Mouse (Mus musculus) midbrain, embryonic 15.5 days (tissue): ENCODE measurements at regions not wholly inside any gene's neighbourhood (a gene's known extent, or its start where the extent isn't known, plus 50 kb on each side); places are given as distances from the start of the nearest gene placed in this dataset.
"Not testable (repeated sequence)": the region's sequence is repeated elsewhere in the genome, so short reads cannot be mapped to it uniquely, and the experiment has no call there.

Experiments used
- ATAC-seq: fragments of 200-750 bp; cut with Nextera tagmentation; replicated peaks from 2 replicates; pipeline ENCODE4 v1.8.0; 2017; ENCODE audit warnings: moderate TSS enrichment
- H3K27ac ChIP-seq: fragments of 300-500 bp; sonication (generic); 2 replicates; pipeline ENCODE4 v1.5.1; 2015; ENCODE audit warnings: mild to moderate bottlenecking, inconsistent platforms
- H3K27me3 ChIP-seq: fragments of 300-500 bp; sonication (generic); replicated peaks from 2 replicates; pipeline ENCODE4 v1.6.1; 2015; ENCODE audit warnings: inconsistent platforms
- H3K36me3 ChIP-seq: fragments of 300-500 bp; sonication (generic); replicated peaks from 2 replicates; pipeline ENCODE4 v1.6.1; 2015; ENCODE audit warnings: inconsistent platforms
- H3K4me1 ChIP-seq: fragments of 300-500 bp; sonication (generic); 2 replicates; pipeline ENCODE4 v1.6.1; 2015; ENCODE audit warnings: inconsistent platforms
- H3K4me2 ChIP-seq: fragments of 300-500 bp; sonication (generic); 2 replicates; pipeline ENCODE4 v1.6.1; 2015; ENCODE audit warnings: inconsistent platforms, mild to moderate bottlenecking, moderate library complexity
- H3K4me3 ChIP-seq: fragments of 300-500 bp; sonication (generic); 2 replicates; pipeline ENCODE4 v1.5.1; 2015; ENCODE audit warnings: mild to moderate bottlenecking, inconsistent platforms
- H3K9ac ChIP-seq: fragments of 300-500 bp; sonication (generic); 2 replicates; pipeline ENCODE4 v1.6.1; 2015; ENCODE audit warnings: mild to moderate bottlenecking, inconsistent platforms
- H3K9me3 ChIP-seq: fragments of 300-500 bp; sonication (generic); 2 replicates; pipeline ENCODE4 v1.6.1; 2016; ENCODE audit warnings: inconsistent platforms
- WGBS: fragments of 180-500 bp; shearing (Covaris S2); methylation state at CpG from one replicate; pipeline ENCODE4 v1.1.7; 2015; ENCODE audit warnings: mixed read lengths; 5-methylcytosine and 5-hydroxymethylcytosine counted together

DNA sequence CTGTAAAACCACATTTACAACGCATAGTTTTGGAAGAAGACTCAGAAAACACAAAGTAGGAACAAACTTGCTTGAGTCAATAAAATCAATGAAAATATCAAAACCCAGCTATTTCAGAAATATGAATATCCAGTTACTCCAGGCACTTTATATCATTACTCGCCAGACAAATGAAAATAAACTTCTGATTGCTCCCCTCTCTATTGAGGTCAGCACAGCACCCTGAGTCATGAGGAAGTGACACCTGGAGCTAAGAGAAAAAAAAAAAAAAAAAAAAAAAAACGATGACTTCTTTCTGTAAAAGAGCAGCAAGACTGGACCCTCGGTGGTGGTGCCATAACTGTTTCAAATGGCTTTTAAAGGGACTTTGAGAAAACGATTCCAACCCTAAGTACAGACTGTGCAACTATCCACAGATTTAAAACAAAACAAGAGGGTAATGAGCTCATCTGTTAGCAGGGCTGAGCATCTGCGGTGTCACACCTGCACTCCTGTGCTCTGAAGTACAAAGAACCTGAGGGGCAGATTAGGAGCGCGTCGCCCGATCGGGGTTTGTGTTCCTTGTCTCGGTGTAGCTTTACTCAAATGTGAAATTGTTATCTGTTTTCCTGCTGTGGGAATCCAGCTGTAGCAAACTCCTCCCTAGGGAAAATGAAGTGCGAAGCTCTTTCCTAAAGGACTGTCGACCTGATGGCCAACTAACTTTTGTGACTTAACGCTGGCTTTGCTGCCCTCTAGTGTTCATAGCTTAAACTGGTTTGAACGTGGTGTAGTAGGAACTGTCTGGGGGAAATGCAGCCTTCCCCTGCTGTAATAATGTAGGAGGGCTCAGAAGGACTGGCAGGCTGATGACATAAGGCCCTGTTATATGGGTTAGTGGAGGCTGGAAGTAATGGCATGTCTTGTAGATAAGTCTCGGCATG, 449.9 kb downstream of the Dad1 start:
- peak; percentile 86 for ATAC-seq
- Histone ChIP-seq H3K4me3 (no peak overlapping the region), H3K4me2 (peak overlapping the region; percentile 40), H3K9me3 (no peaks in the 10 kb centered on the region), H3K27me3 (no peaks in the 10 kb centered on the region), H3K4me1 (0 out of 2 replicates have a peak, but pooled peaks cover 2% of the 10 kb centered on the region), H3K9ac (no peak overlapping the region), H3K36me3 (no peaks in the 10 kb centered on the region), H3K27ac (no peak overlapping the region)
- 27% methylated on average over 17 of the region's 17 CpGs for WGBS

DNA sequence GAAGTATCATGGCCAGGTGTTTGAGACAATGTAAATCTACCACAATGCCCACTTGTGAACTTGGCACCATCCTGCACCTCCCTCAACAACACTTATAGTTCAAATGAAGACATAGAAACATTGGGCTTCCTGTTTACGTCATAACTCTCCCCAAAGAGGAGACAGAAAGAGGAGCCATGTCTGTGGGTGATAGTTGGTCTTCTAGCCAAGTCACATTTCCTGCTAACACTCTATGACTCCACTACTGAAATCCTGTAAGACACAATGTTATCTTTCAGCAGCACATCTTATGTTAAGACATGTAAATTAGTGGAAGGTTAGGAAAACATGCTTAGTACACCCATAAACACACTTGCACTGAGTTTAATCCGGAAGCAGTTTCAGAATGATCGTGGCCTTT, 451.4 kb downstream of the Dad1 start:
- no peaks in the 10 kb centered on the region for H3K9me3 ChIP-seq
- WGBS = 85% methylated on average over 3 of the region's 3 CpGs
- H3K4me3 ChIP-seq = no peak overlapping the region
- H3K4me1 ChIP-seq = 0 out of 2 replicates have a peak, but pooled peaks cover 2% of the 10 kb centered on the region
- ATAC-seq = no peak
- no peak overlapping the region for H3K4me2 ChIP-seq
- no peaks in the 10 kb centered on the region for H3K36me3 ChIP-seq
- no peaks in the 10 kb centered on the region for H3K27me3 ChIP-seq
- no peak overlapping the region for H3K27ac ChIP-seq
- H3K9ac ChIP-seq = no peak overlapping the region

DNA sequence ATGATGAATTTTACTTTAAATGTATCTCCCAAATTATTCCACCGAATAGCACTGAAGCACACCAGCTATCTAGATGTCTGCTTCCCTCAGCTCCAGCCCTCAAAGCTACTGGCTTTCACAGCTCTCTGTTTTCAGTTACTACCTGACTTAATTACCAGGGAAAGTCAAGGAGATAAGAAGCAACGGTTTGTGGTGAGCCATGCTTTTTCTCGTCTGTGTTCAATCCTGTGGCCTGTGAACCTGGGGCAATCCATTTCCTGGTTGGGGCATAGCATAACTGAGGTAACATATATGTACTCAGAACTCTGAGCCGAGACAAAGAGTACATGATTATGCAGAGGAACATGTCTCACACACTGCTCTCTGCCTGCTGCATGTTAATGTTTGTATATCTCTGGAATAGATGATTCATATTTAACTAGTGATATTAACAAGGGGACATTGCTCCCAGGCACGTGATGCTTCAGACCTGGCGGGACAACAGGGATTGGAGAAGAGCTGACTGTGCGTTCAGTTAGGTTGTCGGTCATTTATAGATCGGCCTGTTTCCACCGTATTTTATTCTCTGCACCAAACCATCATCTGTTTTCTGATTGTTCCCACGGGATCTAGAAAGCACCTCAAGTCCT, 453.3 kb downstream of the Dad1 start:
- Histone ChIP-seq H3K9me3 (no peaks in the 10 kb centered on the region), H3K4me3 (no peak overlapping the region), H3K4me2 (no peak overlapping the region), H3K27me3 (no peaks in the 10 kb centered on the region), H3K36me3 (no peaks in the 10 kb centered on the region), H3K4me1 (0 out of 2 replicates have a peak, but pooled peaks cover 2% of the 10 kb centered on the region), H3K9ac (no peak overlapping the region), H3K27ac (no peak overlapping the region)
- no peak for ATAC-seq
- 84% methylated on average over 11 of the region's 11 CpGs for WGBS

DNA sequence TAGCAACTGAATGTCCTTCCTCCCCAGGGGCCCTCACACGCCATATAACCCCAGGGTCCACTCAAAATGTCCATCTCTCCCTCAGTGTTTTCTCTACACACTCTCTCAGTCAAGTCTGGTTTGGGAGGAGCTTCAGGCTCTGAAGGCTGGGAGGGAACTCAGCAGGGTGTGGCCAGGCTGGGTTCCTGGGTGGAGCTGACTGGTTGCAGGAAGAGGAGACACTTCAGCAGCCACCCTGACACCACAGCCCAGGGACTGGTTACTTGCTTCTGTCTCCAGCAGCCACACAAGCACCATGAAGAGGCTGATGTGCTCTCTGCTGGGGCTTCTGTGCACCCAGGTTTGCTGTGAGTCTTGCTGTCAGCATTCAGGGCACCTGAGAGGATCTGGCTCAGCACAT, 458.7 kb downstream of the Dad1 start:
- 61% methylated on average over 1 of the region's 1 CpGs for WGBS
- H3K36me3 ChIP-seq, H3K4me1 ChIP-seq, H3K27me3 ChIP-seq, H3K27ac ChIP-seq, ATAC-seq, H3K9me3 ChIP-seq, H3K4me2 ChIP-seq, H3K4me3 ChIP-seq, H3K9ac ChIP-seq: not testable (repeated sequence)

DNA sequence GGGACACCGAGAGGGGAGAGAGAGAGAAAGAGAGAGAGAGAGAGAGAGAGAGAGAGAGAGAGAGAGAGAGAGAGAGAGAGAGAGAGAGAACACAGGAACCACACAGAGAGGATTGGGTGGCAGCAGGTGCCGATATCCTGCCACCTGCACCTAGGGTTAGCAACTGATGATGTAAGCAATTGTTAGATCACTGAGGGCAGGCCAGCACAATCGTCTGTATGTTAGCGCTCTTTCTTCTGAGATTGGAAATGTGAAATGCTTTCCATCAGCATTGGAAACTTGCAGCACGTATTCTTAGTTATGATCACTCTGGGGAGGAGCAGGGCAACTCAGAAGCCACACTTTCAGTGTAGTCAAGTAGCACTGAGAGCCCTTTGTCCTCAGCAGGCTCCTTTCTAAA, 459.4 kb downstream of the Dad1 start:
- WGBS = 82% methylated on average over 5 of the region's 5 CpGs
- no peak for ATAC-seq
- no peaks in the 10 kb centered on the region for H3K36me3 ChIP-seq
- no peak overlapping the region for H3K4me2 ChIP-seq
- no peaks in the 10 kb centered on the region for H3K27me3 ChIP-seq
- H3K9me3 ChIP-seq = no peaks in the 10 kb centered on the region
- no peaks in the 10 kb centered on the region for H3K4me1 ChIP-seq
- no peak overlapping the region for H3K4me3 ChIP-seq
- no peak overlapping the region for H3K9ac ChIP-seq
- H3K27ac ChIP-seq = no peak overlapping the region

DNA sequence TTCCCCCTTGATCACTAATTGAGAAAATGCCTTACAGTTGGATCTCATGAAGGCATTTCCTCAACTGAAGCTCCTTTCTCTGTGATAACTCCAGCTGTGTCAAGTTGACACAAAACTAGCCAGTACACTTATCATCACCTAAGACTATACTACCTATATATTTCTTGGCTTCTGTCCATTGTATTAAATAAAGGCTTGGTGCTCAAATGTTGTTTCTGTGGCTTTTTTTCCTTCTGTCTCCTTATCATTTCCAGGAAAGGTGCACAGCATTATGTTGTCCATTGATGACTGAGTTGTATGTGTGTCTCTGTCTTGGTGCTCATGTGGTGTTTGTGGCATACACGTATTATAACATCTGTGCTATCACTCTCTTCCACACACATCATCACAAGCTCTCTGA, 461.5 kb downstream of the Dad1 start:
- not testable (repeated sequence) for H3K27me3 ChIP-seq, H3K9ac ChIP-seq, ATAC-seq, H3K27ac ChIP-seq, H3K4me2 ChIP-seq, H3K4me3 ChIP-seq, H3K9me3 ChIP-seq, H3K4me1 ChIP-seq, H3K36me3 ChIP-seq
- WGBS = 80% methylated on average over 1 of the region's 1 CpGs

DNA sequence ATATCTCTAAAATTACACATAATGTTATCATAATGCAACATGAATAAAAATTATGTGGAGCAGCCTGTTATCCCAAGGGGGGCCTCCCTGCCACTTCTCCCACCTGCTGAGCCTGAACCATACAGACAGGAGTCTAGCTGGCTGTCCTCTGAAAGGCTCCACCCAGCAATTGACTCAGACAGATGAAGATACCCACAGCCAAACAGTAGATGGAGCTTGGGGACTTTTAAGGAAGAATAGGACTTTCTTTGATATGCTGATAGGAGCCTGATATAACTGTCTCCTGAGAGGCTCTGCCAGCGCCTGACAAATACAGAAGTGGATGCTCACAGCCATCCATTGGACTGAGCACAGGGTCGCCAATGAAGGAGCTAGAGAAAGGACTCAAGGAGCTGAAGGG, 468.4 kb downstream of the Dad1 start:
- not testable (repeated sequence) for ATAC-seq, H3K4me2 ChIP-seq, H3K4me1 ChIP-seq, H3K4me3 ChIP-seq, H3K27me3 ChIP-seq, H3K36me3 ChIP-seq, H3K9me3 ChIP-seq, H3K27ac ChIP-seq, H3K9ac ChIP-seq
- WGBS = 81% methylated on average over 2 of the region's 2 CpGs

DNA sequence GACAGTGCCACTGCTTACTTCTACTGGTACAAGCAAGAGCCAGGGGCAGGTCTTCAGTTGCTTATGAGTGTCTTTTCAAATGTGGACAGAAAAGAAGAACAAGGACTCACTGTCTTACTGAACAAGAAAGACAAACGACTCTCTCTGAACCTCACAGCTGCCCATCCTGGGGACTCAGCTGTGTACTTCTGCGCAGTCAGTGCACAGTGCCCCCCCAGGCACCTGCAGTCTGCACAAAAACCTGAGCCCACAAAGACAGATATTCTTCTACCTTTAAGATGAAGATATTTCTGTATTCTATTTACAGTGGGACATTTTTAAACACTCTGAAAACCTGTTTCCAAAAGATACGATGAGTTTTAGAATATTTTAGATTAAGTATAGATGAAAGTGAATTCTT, 476.5 kb downstream of the Dad1 start:
- H3K4me2 ChIP-seq = no peak overlapping the region
- no peaks in the 10 kb centered on the region for H3K4me1 ChIP-seq
- H3K27ac ChIP-seq = no peak overlapping the region
- no peaks in the 10 kb centered on the region for H3K27me3 ChIP-seq
- ATAC-seq = no peak
- no peaks in the 10 kb centered on the region for H3K9me3 ChIP-seq
- 66% methylated on average over 3 of the region's 3 CpGs for WGBS
- H3K9ac ChIP-seq = no peak overlapping the region
- H3K36me3 ChIP-seq = no peaks in the 10 kb centered on the region
- no peak overlapping the region for H3K4me3 ChIP-seq

DNA sequence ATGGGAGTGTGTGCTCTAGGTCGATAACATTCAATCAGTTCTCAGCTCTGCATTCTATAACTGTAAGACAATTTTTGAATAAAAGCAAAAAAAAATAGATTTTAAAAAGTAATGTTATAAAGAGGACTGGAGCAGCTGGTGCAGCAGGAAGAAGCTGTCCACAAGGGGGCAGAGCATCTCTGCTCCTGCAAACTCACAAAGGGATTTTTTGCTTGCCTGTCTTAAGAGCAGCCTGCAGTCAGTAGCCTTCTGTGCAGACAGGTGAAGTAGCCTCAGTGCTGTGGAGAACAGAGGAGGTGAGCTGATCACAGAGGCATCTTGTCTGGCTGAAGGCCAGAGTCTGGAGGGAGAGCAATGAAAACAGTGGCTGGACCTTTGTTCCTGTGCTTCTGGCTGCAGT, 477.2 kb downstream of the Dad1 start:
- not testable (repeated sequence) for H3K36me3 ChIP-seq

DNA sequence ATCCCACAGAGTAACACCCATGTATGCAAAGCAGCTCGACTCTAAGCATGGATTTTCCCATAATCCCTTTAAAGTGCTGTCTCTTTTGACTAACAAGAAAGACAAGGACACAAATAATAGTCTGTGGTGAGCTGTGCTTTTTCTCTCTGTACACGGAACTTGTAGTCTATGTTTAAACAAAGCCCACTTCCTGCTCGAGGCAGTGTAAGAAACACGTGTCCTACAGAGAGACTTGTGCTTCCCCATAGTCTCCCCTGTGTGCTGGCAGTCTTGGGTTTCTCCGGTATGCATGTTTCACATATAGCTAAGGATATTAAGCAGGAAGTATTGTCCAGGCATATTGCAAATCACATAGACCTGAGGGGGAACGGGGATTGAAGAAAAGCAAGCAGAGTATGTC, 487.4 kb downstream of the Dad1 start:
- 64% methylated on average over 6 of the region's 6 CpGs for WGBS
- H3K4me3 ChIP-seq, H3K9ac ChIP-seq, H3K36me3 ChIP-seq, H3K4me1 ChIP-seq, H3K9me3 ChIP-seq, H3K27me3 ChIP-seq, ATAC-seq, H3K4me2 ChIP-seq, H3K27ac ChIP-seq: not testable (repeated sequence)

More for the DNA sequence above, 477.2 kb downstream of the Dad1 start:
- not testable (repeated sequence) for H3K4me3 ChIP-seq, H3K27ac ChIP-seq, H3K4me2 ChIP-seq, H3K9me3 ChIP-seq, H3K27me3 ChIP-seq, H3K4me1 ChIP-seq, H3K9ac ChIP-seq
- ATAC-seq = peak; percentile 65; the same call in 1 of the 2 replicates
- 61% methylated on average over 1 of the region's 1 CpGs for WGBS

DNA sequence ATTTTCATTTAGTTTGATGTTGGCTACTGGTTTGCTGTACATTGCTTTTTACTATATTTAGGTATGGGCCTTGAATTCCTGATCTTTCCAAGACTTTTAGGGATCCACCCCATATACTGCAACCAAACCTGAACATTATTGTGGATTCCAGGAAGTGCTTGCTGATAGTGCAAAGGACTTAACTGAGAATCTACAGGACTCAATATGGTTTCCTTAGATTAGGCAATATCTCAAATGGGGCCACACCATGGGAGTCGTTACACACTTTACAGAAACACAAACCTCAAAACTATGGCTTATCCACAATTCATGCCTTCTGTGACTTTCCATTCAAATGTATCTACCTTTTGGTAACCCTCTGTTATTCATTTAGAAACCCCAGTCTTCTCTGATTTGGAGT, 488.0 kb downstream of the Dad1 start:
- H3K27me3 ChIP-seq, H3K4me3 ChIP-seq, H3K9me3 ChIP-seq, H3K4me1 ChIP-seq, H3K4me2 ChIP-seq, H3K9ac ChIP-seq, H3K27ac ChIP-seq, ATAC-seq, H3K36me3 ChIP-seq: not testable (repeated sequence)
- WGBS = 88% methylated on average over 1 of the region's 1 CpGs

DNA sequence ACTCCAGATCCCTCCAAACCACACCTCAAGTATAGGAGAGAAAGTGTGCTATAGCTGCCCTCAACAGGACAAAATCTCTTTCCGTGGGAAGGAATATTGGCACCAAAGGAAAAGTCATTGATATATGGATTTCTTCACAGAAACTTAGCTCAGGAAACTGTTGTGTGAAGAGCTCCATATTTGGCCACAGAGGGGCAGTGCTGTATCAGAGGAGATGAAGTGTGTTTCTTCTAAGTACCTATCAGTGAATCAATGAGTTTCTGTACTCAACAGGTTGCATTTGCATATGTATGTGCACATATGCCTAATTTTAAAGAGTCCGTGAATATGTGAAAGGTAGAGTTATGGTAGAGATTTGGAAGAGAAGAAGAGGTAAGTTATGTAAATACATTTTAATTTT, 493.3 kb downstream of the Dad1 start:
- not testable (repeated sequence) for H3K4me1 ChIP-seq

DNA sequence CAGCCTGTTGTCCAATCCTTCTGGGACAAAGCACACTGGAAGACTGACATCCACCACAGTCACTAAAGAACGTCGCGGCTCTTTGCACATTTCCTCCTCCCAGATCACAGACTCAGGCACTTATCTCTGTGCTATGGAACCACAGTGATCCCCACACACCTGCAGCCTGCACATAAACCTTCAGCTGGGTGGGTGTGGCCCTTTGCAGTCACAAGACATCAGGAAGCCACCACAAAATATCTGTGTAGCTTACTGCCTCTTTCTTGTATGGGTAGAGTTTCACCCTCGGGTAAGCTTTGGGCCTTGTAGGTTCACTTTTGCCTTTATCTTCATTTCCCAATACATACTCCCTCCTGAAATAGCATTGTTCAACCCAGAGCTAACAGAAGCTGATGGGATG, 496.1 kb downstream of the Dad1 start:
- not testable (repeated sequence) for H3K9me3 ChIP-seq, H3K36me3 ChIP-seq, H3K27ac ChIP-seq, H3K9ac ChIP-seq, H3K4me3 ChIP-seq, H3K27me3 ChIP-seq, H3K4me2 ChIP-seq, ATAC-seq, H3K4me1 ChIP-seq
- 71% methylated on average over 4 of the region's 4 CpGs for WGBS

More for the DNA sequence above, 493.3 kb downstream of the Dad1 start:
- H3K4me2 ChIP-seq, H3K9ac ChIP-seq, H3K27ac ChIP-seq, ATAC-seq, H3K4me3 ChIP-seq, H3K27me3 ChIP-seq, H3K36me3 ChIP-seq, H3K9me3 ChIP-seq: not testable (repeated sequence)
- WGBS = 76% methylated on average over 2 of the region's 2 CpGs
